Mouse (Mus musculus): ENCODE results near the gene Ccdc58.
"Not testable (repeated sequence)": the region's sequence is repeated elsewhere in the genome, so short reads cannot be mapped to it uniquely, and the experiment has no call there.

Ccdc58 gene

DNA sequence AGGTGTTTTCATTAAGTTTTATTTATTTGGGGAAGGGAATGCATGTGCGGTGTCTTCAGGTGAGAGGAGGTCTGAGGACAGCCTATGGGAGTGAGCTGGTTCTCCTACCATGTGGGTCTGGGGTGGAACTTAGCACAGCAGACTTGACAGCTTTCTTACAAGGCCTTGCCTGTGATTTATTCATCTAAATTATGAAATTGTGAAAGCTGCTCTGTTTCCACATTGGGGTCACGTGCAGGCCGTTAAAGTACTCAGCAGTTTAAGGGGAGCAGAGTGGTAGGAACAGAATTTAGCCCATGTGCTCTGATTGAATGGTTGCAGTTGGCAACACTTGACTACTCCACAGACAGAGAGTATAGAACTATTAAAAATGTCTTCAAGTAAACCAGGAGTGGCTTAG lies 8.4 kb downstream of the Ccdc58 start:
- DNase-seq, result no peak

DNA sequence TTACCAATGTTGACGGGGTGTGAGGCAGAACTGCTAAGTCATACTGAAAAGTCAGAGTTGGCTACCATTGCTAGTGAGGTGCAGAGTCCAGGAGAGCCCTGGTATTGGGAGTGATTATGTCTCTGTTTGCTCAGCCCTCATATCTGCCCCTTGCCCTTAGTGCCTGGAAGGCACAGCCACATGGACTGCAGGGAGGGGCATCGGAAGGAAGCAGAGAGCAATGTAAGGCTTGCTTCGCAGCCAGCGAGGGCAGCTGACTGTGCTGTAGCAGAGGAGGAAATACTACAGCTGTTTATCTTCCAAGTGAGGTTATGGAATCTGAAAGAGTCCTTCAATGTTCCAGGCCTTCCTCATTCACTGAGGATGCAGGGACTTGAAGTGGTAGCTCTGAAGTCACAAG lies 16.4 kb downstream of the Ccdc58 start:
- no peak for DNase-seq

DNA sequence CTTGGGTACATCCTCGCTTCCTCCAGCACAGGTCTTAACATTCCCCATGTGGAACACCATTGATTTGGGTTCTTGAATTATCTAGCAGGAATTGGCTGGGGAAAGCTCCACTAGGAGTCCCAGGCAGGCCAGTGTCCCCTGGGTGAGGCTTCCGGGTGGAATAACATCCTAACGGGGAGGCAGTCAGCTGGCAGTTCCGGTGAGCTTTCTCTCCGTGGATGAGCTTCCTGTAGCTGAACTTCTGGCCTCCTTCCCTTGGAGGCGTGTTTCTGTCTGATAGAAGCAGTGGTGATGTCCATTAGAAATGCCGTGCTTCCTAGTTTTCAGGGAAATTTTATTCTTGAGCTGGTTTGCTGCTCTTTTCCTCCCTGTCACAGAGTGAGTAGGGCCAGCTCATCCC lies 17.6 kb downstream of the Ccdc58 start:
- DNase-seq, result no peak

DNA sequence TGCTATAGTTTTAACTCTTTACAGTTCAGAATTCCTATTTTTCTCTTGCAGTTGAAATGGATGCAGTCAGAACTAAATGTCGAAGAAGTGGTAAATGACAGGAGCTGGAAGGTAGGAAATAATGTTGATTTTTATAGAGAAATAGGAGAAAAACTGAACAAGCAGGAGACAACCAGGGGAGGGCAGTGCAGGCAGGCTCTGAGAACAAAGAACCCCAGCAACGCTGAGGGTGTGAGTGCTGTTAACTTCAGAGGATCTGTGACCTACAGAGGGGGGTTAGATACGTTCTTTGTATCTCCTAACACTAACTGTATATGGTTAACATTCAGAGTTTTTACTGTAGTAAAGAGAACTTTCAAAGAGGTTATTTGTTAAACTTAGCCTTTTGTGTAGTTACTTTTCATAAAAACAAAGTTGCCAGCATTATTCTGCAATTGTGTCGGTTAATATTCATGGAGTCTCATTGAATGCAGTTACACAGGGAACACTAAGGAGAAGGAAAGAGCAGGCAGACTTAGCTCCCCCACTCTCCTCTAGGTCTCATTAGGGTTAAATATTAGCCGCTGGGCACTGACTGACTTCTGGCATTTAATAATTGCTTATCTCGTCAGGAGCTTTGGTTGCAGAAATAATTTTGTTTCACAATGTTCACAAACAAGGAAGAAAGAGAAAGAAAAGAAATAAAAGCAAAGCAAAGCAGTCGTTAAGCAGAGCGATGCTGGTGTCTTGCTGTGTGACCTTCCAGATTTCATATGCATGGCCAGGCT lies 18.5 kb downstream of the Ccdc58 start:
- DNase-seq, result no peak

DNA sequence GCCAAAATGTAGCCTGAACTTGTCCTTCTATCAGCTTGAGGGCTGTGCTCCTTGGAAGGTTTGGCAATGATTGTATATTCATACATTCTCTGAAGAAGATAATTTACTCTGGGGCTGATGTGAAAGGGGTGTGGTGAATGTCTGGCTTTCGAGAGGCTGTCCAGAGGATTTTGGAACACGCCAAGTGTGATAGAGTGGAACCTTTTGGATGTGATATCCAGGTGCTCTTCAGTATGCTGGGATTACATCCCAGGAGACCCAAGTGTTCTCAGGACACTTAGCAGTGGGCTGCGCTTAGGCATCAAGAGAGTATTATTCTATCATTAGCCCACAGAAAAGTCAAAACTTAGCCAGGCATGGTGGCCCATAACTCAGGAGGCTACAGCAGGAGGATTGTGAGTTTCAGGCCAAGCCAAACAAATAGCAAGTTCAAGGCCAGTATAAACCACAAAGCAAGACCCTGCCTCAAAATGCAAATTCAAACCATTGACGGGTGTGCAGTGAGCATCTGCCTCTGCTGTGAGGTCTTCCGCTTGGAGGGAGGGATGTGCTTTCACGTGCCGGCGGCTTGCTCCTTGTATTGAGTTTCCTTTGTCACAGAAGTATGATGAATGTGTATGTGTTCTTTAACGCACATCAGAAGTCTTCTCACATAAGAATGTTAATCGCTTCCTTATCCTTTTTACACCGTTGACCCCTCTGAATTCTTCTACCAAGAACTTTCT lies 19.5 kb downstream of the Ccdc58 start:
- no peak for DNase-seq

DNA sequence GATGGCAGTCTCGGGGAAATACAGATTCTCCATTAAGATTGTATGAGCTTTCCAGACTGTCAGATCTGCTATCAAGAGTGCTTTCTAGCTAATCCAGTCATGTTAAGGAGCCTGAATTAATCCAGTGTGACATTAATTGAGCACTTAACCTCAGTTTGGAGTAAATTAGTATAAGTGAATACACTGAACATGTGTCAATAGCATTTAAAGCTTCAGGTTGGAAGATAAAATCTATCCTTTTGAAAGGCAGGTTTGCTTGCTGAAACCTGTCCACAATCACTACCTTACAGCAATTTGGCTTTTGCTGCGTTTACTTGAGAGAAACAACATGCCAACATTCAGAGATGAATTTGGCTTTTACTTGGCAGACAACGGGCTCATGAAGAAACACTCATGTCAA lies 22.6 kb downstream of the Ccdc58 start:
- no peak for DNase-seq

DNA sequence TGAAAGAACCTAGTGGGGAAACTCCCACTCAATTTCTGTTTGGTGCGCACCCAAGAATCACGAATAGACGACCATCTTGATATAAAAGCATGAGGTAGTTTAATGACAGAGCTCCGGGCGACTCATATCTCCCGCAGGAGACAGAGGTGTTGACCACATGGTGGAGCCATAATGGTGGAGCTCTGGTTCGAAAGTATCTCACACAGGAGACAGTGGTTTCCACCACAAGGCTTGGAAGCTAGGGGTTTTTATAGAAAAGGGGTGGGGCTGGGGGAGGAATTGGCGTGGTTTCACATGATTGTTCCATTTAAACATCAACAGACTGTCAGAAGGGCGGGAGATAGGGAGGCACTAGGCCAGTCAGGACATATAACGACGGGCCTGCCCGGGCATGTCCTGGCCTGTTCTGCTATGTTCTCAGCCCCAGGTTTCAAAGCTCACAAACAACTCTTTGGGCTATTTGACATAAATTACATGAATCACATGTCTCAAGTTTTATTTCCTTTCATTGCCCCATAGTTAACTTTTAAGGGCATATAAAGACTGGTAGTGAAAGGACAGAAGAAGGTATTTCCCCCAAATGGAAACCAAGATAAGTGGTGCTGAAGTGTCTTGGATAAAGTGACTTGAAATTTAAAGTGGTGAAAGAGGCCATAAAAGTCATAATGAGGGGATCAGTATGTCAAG lies 26.5 kb downstream of the Ccdc58 start:
- DNase-seq, result not testable (repeated sequence)

DNA sequence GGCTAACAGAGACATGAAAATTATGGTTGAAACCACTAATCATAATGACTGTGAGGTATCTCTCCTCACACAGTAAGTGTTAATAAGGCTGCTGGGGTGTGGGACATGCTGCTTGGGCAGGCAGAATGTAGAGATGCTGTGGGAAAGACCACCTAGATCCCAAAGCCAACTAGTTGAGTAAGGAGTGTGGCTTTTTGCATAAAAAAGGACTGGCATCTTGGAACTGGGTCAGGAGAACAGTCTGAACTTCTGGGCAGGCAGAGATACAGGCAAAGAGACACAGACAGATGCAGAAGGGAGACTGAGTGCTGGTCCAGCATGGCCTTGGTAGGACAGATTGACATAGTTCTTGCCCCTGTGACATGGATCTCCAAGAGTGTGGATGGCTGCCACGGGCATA lies 30.0 kb downstream of the Ccdc58 start:
- no peak for DNase-seq

DNA sequence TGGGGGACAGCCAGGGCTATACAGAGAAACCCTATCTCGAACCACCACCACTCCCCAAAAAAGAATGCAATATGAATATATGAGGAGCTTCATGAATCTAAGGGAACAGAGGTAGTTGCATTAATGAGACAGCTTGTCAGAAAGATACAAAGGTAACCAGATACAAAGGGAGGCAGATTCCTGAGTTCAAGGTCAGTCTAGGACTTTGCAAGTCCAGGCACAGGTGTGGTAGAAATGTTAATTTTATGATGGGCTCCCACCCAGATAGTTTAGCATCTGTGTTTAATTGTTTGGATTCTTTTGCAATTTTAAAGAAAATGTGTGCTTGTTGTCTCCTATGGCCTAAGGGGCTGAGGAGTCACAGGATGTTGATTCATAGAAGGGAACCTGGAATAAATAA lies 30.7 kb downstream of the Ccdc58 start:
- no peak for DNase-seq

DNA sequence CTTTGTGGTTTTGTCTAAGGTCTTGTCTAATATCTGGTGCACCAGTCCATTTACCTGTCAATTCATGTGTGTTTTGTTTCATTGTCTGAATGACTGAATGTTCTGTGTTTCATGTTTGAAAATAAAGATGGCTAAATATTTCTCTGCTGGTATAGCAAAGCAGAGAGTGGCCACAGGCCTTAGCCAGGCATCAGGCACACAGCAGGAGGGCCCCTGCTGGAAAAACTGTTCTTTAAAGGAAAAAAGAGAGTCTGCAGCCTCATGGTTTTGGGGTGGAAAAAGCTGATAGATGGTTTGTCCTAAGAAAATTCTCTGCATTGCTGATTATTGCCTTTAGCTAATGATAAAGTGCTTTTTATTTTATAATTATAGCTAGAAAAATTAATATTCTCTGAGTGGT lies 40.0 kb downstream of the Ccdc58 start:
- DNase-seq, result peak; percentile 54

DNA sequence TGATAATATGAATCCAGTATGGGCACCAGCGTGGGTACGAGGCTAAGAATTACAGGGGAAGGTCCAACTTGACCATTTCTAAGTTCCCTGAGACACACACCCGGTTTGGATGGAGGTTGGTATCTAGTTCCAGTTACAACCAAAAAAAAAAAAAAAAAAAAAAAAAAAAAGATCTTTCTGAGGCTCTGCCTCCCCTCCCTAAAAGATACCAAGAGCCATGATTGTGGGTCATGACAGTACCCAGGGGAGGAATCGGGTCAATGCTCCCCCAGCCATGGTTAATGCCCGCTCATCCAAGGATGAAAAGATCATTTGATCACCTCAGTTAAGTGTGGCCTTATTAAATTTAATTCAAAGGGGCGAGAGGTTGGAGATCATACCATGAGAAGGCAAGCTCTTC lies 44.3 kb downstream of the Ccdc58 start:
- DNase-seq, result not testable (repeated sequence)

DNA sequence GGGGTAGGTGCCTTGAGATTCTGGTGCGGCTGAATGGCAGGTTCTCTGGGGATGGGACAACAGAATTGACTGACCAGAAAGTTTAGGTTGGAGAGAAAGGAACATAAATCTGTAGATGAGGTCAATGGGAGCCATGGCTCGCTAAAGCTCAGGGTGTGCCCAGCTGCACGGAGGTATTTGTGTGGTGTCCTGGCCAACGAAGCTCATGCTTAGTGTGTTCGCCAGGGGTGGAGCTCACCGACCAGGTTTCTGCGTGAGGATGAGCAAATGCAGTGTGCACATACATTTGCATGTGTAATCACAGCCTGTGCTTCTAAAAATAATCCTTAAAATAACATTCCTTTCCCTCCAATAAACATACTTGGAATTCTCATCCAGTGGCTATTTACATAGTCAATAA lies 56.6 kb downstream of the Ccdc58 start:
- no peak for DNase-seq

DNA sequence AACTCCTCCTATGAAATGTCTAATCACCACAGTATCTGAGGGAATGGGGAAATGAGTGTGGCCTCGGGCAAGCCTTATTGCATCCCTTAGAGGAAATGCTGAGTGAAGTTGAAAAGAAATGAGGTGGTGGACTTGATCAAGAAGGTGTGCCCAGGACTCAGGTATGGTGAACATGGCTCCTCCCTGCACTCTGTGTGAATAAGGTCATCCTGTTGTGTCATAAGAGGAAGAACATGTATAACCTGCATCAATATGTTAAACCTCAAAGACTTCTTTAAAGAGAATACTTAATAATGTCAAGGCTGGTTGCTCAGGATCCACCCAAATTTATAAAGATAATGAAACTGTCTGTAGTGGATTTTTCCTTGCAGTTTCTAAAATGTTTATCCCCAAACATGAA lies 59.7 kb downstream of the Ccdc58 start, which contains the start of gene Csta1:
Gene Csta1 (minus strand): TSS at position 101 of the 400 bp plus-strand sequence.
- no peak for DNase-seq

DNA sequence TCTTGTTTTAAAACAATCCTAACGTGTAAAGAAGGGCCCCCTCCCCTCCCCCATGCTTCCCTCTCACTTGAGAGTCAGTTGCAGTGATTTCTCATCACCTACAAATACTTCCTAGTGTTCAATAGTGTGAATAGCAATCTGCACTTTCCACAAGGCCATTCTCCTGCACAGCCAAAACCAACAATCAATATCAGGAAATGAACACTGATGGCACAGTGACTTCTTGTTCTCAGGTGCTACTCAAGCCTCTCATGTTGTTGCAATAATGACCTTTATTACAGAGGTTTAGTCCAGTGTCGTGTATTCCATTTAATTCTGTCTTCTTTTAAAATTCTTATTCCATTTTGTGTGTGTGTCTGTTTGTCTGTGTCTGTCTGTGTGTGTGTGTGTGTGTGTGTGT lies 66.7 kb downstream of the Ccdc58 start:
- no peak for DNase-seq

Data from cerebellum, adult 9-11 months (tissue).